Mouse (Mus musculus): ENCODE results near the gene Ndufa4.

- TF ChIP-seq EP300 (IDR thresholded peaks at IDR 0.05; ENCODE audit: insufficient read depth, low read depth, low read length): no peak
- no peak for TF ChIP-seq CTCF (IDR thresholded peaks at IDR 0.05; ENCODE audit: low read depth, low read length)
Observed at GRCm38 (mm10) chr6:11948100-11948499, 40.8 kb upstream of the Ndufa4 start.
